Mouse (Mus musculus) cerebellum, adult 2 months (tissue): ENCODE results near the gene Tram2.

Experiments
- CTCF ChIP-seq: fragments of 200-500 bp; IDR thresholded peaks from 2 replicates; pipeline ENCODE4 v1.5.1; 2011; ENCODE audit warnings: low read depth, mild to moderate bottlenecking, control low read depth, low read length, moderate library complexity, borderline replicate concordance; ENCODE audit not compliant: insufficient read depth
- POLR2A ChIP-seq: fragments of 200-500 bp; IDR thresholded peaks from 2 replicates; pipeline ENCODE4 v1.6.1; 2011; ENCODE audit warnings: low read length, control low read depth, borderline replicate concordance; ENCODE audit not compliant: insufficient read depth

DNA sequence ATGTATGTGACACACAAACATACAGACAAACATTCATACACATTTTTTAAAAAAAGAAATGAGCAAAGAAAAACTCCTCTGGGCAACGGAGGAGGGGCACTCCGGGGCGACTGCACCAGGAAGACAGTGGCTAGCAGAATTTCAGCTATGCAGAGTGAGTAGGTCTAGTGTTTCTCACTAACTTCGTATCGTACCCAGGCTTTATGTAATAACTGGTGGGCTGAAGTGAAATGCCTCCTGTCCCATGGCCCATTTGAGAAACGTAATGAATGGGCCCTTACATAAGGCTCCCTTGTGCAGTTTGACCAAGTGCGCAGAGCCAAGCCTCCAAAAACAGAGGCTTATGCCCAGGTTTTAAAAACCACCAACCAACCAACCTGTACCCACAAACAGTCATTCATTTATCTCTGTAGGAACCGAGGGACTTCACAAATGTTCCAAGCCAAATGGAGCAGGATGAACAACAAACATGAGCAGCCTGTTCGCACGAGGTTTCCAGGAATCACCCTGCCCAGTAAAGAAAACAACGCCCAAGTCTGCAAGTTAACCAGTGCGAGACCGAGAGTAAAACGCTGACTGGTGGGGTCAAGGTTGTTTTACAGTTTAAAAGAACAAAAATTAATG, 45.8 kb upstream of the Tram2 start:
- no peak for TF ChIP-seq CTCF
- no peak for TF ChIP-seq POLR2A
